Mouse (Mus musculus) myocyte (in vitro differentiated cells): ENCODE results near the gene Smarca4. TPM values are rescaled to one million over a fixed set of nuclear protein-coding genes. Genes with fewer than 3 reads are reported as not detected.

Source experiments
- H3K27me3 ChIP-seq: one replicate; pipeline ENCODE4 v1.6.1; 2011; ENCODE audit not compliant: control insufficient read depth, insufficient read depth, insufficient read length
- H3K36me3 ChIP-seq: one replicate; pipeline ENCODE4 v1.6.1; 2011; ENCODE audit not compliant: control insufficient read depth, insufficient read depth
- H3K4me2 ChIP-seq: one replicate; pipeline ENCODE4 v1.6.1; 2011; ENCODE audit warnings: low read depth, control low read depth
- H3K4me3 ChIP-seq: one replicate; pipeline ENCODE4 v1.5.1; 2011; ENCODE audit warnings: mild to moderate bottlenecking, control low read depth, moderate library complexity
- H3K79me2 ChIP-seq: one replicate; pipeline ENCODE4 v1.6.1; 2011; ENCODE audit not compliant: control insufficient read depth, insufficient read depth
- H3ac ChIP-seq: one replicate; pipeline ENCODE4 v1.6.1; 2011; ENCODE audit not compliant: control insufficient read depth, insufficient read length
- CEBPB ChIP-seq: IDR thresholded peaks from 2 replicates; pipeline ENCODE4 v1.6.1; 2011; ENCODE audit warnings: mild to moderate bottlenecking, moderate library complexity; ENCODE audit not compliant: poor library complexity, insufficient read depth, severe bottlenecking
- E2F4 ChIP-seq: IDR thresholded peaks from one replicate; pipeline ENCODE4 v1.6.1; 2011; ENCODE audit warnings: mild to moderate bottlenecking, control low read depth, moderate library complexity; ENCODE audit not compliant: insufficient read depth
- MAX ChIP-seq: IDR thresholded peaks from one replicate; pipeline ENCODE4 v1.6.1; 2011; ENCODE audit warnings: low read depth, mild to moderate bottlenecking, control low read depth
- MYOD1 ChIP-seq, 3 experiments: IDR thresholded peaks; one replicate each; pipeline ENCODE4 v1.6.1; 2011; ENCODE audit warnings: control low read depth in 2 of 3, low read depth in 2 of 3, mild to moderate bottlenecking in 2 of 3, moderate library complexity in 1 of 3; ENCODE audit not compliant: insufficient read length in 2 of 3, control insufficient read depth in 1 of 3
- MYOG ChIP-seq, 3 experiments: IDR thresholded peaks; one replicate each; pipeline ENCODE4 v1.6.1; 2011; ENCODE audit warnings: control low read depth in 2 of 3, low read depth in 2 of 3, mild to moderate bottlenecking in 2 of 3; ENCODE audit not compliant: insufficient read length in 2 of 3, control insufficient read depth in 1 of 3, insufficient read depth in 1 of 3
- POLR2A ChIP-seq: IDR thresholded peaks from one replicate; pipeline ENCODE4 v1.6.1; 2011; ENCODE audit warnings: low read depth, mild to moderate bottlenecking, control low read depth, moderate library complexity; ENCODE audit not compliant: insufficient read length
- POLR2AphosphoS2 ChIP-seq: IDR thresholded peaks from one replicate; pipeline ENCODE4 v1.6.1; 2011; ENCODE audit warnings: low read depth, control low read depth; ENCODE audit not compliant: insufficient read length
- REST ChIP-seq: IDR thresholded peaks from one replicate; pipeline ENCODE4 v1.6.1; 2011; ENCODE audit warnings: mild to moderate bottlenecking, control low read depth, moderate library complexity; ENCODE audit not compliant: insufficient read depth, insufficient read length
- SRF ChIP-seq: IDR thresholded peaks from one replicate; pipeline ENCODE4 v1.6.1; 2011; ENCODE audit warnings: low read depth; ENCODE audit not compliant: control insufficient read depth, insufficient read length
- TCF12 ChIP-seq: IDR thresholded peaks from one replicate; pipeline ENCODE4 v1.6.1; 2011; ENCODE audit warnings: mild to moderate bottlenecking, control low read depth; ENCODE audit not compliant: poor library complexity, insufficient read depth, severe bottlenecking
- TCF3 ChIP-seq: IDR thresholded peaks from one replicate; pipeline ENCODE4 v1.6.1; 2011; ENCODE audit warnings: low read depth, control low read depth; ENCODE audit not compliant: insufficient read length
- USF1 ChIP-seq: IDR thresholded peaks from one replicate; pipeline ENCODE4 v1.6.1; 2011; ENCODE audit warnings: low read depth, mild to moderate bottlenecking, control low read depth, moderate library complexity
- polyA plus RNA-seq: library from polyadenylated mRNA; unstranded; fragments of >200 nt; fragmentation: generic; extraction: Trizol; gene quantifications from one replicate; pipeline ENCODE4 v1.2.1, GENCODE M21; 2012; ENCODE audit warnings: missing spikeins

The Smarca4 gene
- polyA plus RNA-seq, 1 experiment = 68.0 TPM

DNA sequence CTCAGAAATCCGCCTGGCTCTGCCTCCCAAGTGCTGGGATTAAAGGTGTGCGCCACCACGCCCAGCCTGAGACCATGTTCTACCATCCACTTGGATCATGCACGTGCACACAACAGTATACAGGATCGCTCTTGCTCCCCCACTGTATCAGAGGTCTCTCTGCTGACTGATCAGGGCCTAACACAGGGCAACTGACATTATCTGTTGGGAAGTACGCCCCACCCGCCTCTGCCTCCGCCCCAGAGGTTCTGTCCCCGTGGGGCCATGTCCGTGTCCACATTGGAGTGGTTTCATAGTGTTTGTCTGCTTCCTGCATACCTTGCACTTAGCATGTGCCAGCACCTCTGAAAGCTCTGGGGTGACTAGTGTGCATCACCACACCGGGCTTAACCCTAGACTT lies 125.5 kb downstream of the Smarca4 start:
- Histone ChIP-seq H3K4me2 (no peak overlapping the region), H3K36me3 (peaks cover 56% of the 10 kb centered on the region), H3K4me3 (no peak overlapping the region), H3K79me2 (peaks cover 10% of the 10 kb centered on the region), H3K27me3 (no peaks in the 10 kb centered on the region), H3ac (no peak overlapping the region)
- TF ChIP-seq TCF3 (no peak), TCF12 (no peak), SRF (no peak), MAX (no peak), USF1 (no peak), POLR2AphosphoS2 (peak; percentile 8)

DNA sequence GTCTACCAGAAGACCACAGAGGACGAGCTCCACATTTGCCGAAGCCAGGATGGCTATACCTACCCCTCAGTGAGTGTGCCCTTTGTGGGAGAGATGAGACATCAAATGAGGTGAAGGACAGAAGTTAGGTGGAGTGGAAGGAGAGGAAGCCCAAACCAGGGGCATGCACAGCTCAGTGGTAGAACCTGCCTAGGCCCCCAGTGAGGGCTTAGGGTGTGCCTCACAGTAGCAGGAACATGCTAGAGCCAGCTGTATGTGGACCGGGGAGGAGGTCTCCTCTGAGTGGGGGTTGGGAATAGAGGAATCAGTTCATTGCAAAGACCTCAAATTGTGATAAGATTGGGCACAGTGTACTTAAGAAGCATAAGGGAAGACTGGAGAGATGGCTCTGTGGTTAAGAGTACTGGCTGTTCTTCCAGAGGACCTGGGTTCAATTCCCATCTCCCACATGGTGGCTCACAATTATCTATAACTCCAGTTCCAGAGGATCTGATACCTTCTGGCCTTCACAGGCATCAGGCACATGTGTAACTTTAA lies 131.3 kb downstream of the Smarca4 start:
- no peak for TF ChIP-seq TCF12
- no peak for TF ChIP-seq MYOG (IDR thresholded peaks at IDR 0.05; ENCODE audit: control insufficient read depth in 1 of 3, insufficient read depth in 1 of 3, insufficient read length in 2 of 3, low read depth in 2 of 3)
- TF ChIP-seq MYOD1 (IDR thresholded peaks at IDR 0.05; ENCODE audit: control insufficient read depth in 1 of 3, insufficient read length in 2 of 3, low read depth in 2 of 3) = no peak
- no peak for TF ChIP-seq REST
- no peak for TF ChIP-seq CEBPB
- TF ChIP-seq POLR2AphosphoS2 = no peak
- no peak for TF ChIP-seq USF1
- TF ChIP-seq TCF3 = no peak
- no peak for TF ChIP-seq E2F4
- no peak for TF ChIP-seq SRF
- TF ChIP-seq POLR2A = no peak
- no peak for TF ChIP-seq MAX

DNA sequence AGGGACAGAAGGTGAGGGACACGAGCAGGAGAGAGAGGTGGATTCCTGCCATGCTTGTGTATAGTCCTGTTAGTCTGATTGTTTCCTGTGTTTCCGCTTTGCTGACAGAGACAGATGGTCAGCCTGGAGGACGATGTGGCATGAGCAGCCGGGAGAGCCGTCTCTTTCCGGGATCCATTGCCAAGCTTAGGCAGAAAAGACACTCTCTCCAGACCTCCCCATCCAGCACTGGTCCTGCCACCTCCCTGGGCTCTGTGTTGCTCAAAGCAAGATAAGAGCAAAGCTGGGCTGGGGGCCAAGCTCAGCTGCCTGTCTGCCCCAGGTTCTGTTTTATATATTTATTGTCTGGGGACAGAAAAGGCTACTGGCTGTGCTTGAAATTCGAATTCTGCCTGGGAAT lies 132.1 kb downstream of the Smarca4 start:
- Histone ChIP-seq H3K4me3 (no peak overlapping the region), H3K27me3 (no peaks in the 10 kb centered on the region), H3K36me3 (peaks cover 36% of the 10 kb centered on the region), H3K4me2 (no peak overlapping the region), H3K79me2 (peaks cover 4% of the 10 kb centered on the region), H3ac (no peak overlapping the region)
- peak; percentile 39 for TF ChIP-seq POLR2AphosphoS2
- TF ChIP-seq TCF12 = no peak
- TF ChIP-seq SRF = no peak
- no peak for TF ChIP-seq REST
- TF ChIP-seq MYOD1 (IDR thresholded peaks at IDR 0.05; ENCODE audit: control insufficient read depth in 1 of 3, insufficient read length in 2 of 3, low read depth in 2 of 3) = peak in 2 of 3 experiments; percentile 32 to 37
- TF ChIP-seq E2F4 = no peak
- TF ChIP-seq CEBPB = no peak
- TF ChIP-seq MAX = no peak

More for the DNA sequence above, 131.3 kb downstream of the Smarca4 start:
- Histone ChIP-seq H3ac (no peak overlapping the region), H3K79me2 (peaks cover 4% of the 10 kb centered on the region), H3K4me2 (no peak overlapping the region), H3K4me3 (no peak overlapping the region), H3K27me3 (no peaks in the 10 kb centered on the region), H3K36me3 (peaks cover 42% of the 10 kb centered on the region)

DNA sequence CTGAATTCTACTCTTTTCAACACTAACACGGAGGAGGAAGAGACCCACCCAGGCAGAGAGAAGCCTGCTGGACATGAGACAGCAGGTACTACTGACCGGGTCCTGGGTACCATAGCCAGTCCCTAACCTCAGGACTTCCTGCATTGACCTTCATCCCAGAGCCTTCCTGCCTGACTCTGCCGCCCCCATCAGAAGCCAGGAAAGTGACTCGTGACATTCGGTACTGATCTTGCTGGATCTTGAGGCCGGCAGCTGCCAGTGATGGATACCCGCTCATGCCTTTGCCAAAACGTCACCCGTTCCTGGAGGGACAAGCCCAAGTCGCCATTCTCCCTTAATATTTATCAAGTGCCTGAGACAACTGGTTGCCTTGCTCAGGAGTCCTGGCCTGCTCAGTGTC lies 132.5 kb downstream of the Smarca4 start:
- Histone ChIP-seq H3ac (no peak overlapping the region), H3K79me2 (peaks cover 4% of the 10 kb centered on the region), H3K27me3 (no peaks in the 10 kb centered on the region), H3K36me3 (peaks cover 36% of the 10 kb centered on the region), H3K4me2 (no peak overlapping the region), H3K4me3 (no peak overlapping the region)
- no peak for TF ChIP-seq USF1
- peak in 1 of 3 experiments; percentile 30 for TF ChIP-seq MYOD1 (IDR thresholded peaks at IDR 0.05; ENCODE audit: control insufficient read depth in 1 of 3, insufficient read length in 2 of 3, low read depth in 2 of 3)
- TF ChIP-seq MYOG (IDR thresholded peaks at IDR 0.05; ENCODE audit: control insufficient read depth in 1 of 3, insufficient read depth in 1 of 3, insufficient read length in 2 of 3, low read depth in 2 of 3) = peak in 1 of 3 experiments; percentile 21

DNA sequence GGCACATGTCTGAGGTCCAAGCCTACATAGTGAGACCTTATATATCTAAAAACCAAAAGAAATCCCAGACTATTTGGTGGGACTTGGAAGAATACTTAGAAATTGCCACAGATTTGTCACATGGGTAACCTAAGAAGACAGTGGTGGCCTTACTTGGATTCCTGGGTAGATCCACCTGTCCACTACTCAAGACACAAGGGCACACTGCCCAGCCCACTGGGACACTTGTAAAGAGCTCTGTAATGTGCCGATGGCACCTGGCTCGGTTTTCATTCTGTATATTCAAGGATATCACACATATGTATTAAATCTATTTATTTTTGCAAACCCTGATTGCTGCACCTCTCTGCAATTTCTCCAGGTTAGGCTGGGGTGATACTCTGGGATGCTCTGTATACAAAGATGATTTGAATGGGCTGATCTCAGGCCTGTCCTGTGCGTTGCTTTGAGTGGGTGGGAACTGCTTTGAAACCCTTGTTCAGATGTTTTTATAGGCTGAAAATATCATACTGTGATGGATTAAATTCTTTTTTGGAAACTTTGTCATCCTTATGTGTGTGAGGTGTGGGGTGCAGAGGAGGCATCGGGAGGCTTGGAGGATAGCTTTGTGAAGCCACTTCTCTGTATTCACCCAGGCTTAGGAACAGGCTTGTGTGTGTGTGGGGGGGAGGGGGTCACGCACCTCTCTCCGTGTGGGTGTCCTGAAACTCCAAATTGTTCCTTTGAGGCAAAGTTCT lies 133.6 kb downstream of the Smarca4 start:
- Histone ChIP-seq H3ac (no peak overlapping the region), H3K4me3 (no peak overlapping the region), H3K27me3 (no peaks in the 10 kb centered on the region), H3K4me2 (no peak overlapping the region), H3K36me3 (peaks cover 26% of the 10 kb centered on the region), H3K79me2 (peaks cover 4% of the 10 kb centered on the region)
- TF ChIP-seq POLR2A (no peak), CEBPB (no peak), MYOD1 (IDR thresholded peaks at IDR 0.05; ENCODE audit: control insufficient read depth in 1 of 3, insufficient read length in 2 of 3, low read depth in 2 of 3) (no peak), REST (no peak), SRF (no peak), TCF3 (no peak), POLR2AphosphoS2 (no peak), USF1 (no peak), E2F4 (no peak), TCF12 (no peak), MYOG (IDR thresholded peaks at IDR 0.05; ENCODE audit: control insufficient read depth in 1 of 3, insufficient read depth in 1 of 3, insufficient read length in 2 of 3, low read depth in 2 of 3) (no peak), MAX (no peak)
